Mouse (Mus musculus): ENCODE data around the gene Rpusd3. TPM values are rescaled to one million over a fixed set of nuclear protein-coding genes. Genes with fewer than 3 reads are reported as not detected.

Gene Rpusd3
- polyA plus RNA-seq, 1 experiment from 2014 or later: 24.6 TPM

GRCm38 (mm10) chr6:113384351-113384927, 34.7 kb downstream of the Rpusd3 start:
- Histone ChIP-seq H3K27ac (replicated peaks) (0 out of 2 replicates have a peak overlapping the region, but pooled peaks have one; percentile 46), H3K36me3 (peaks cover 83% of the 10 kb centered on the region), H3K4me1 (peaks cover 12% of the 10 kb centered on the region; the same call in 1 of the 2 replicates), H3K27me3 (replicated peaks) (no peaks in the 10 kb centered on the region), H3K4me2 (no peak overlapping the region), H3K9me3 (replicated peaks) (no peaks in the 10 kb centered on the region), H3K4me3 (replicated peaks) (no peak overlapping the region), H3K9ac (replicated peaks) (no peak overlapping the region)
- 78% methylated on average over 8 of the region's 8 CpGs for whole genome bisulfite sequencing
- peak; percentile 55 for ATAC-seq (ENCODE audit: low FRiP score)

- no peak for ATAC-seq (ENCODE audit: low FRiP score)
- 94% methylated on average over 11 of the region's 11 CpGs for WGBS
These were observed 38.7 kb downstream of the Rpusd3 start for GRCm38 (mm10) chr6:113380480-113380879.

GRCm38 (mm10) chr6:113379246-113379645, 39.9 kb downstream of the Rpusd3 start:
- WGBS: 92% methylated on average over 6 of the region's 6 CpGs
- Histone ChIP-seq H3K36me3 (peaks cover 53% of the 10 kb centered on the region), H3K4me3 (replicated peaks) (0 out of 2 replicates have a peak overlapping the region, but pooled peaks have one; percentile 100), H3K4me1 (peaks cover 31% of the 10 kb centered on the region), H3K27ac (replicated peaks) (no peak overlapping the region), H3K9ac (replicated peaks) (no peak overlapping the region; the same call in 1 of the 2 replicates), H3K27me3 (replicated peaks) (no peaks in the 10 kb centered on the region), H3K9me3 (replicated peaks) (no peaks in the 10 kb centered on the region), H3K4me2 (peak overlapping the region; percentile 72)
- ATAC-seq (ENCODE audit: low FRiP score): no peak

More at GRCm38 (mm10) chr6:113380480-113380879, 38.7 kb downstream of the Rpusd3 start:
- no peaks in the 10 kb centered on the region for H3K27me3 ChIP-seq (replicated peaks)
- H3K4me1 ChIP-seq: peaks cover 35% of the 10 kb centered on the region
- H3K27ac ChIP-seq (replicated peaks): no peak overlapping the region
- no peak overlapping the region for H3K4me2 ChIP-seq
- H3K4me3 ChIP-seq (replicated peaks): no peak overlapping the region
- peaks cover 53% of the 10 kb centered on the region for H3K36me3 ChIP-seq
- no peaks in the 10 kb centered on the region for H3K9me3 ChIP-seq (replicated peaks)
- no peak overlapping the region for H3K9ac ChIP-seq (replicated peaks)

- peaks cover 54% of the 10 kb centered on the region for H3K36me3 ChIP-seq
- WGBS: 1% methylated on average over 61 of the region's 61 CpGs
- peak; percentile 96 for ATAC-seq (ENCODE audit: low FRiP score)
- peak within 1 kb of the TSS; percentile 100 for H3K4me3 ChIP-seq (replicated peaks)
- peak within 1 kb of the TSS; percentile 98 for H3K27ac ChIP-seq (replicated peaks)
- no peaks in the 10 kb centered on the region for H3K9me3 ChIP-seq (replicated peaks)
- H3K4me1 ChIP-seq: peaks cover 31% of the 10 kb centered on the region
- peak within 1 kb of the TSS; percentile 72 for H3K4me2 ChIP-seq
- peak within 1 kb of the TSS; percentile 98 for H3K9ac ChIP-seq (replicated peaks)
- H3K27me3 ChIP-seq (replicated peaks): no peaks in the 10 kb centered on the region
These were observed 41.4 kb downstream of the Rpusd3 start, which contains the start of the genes Tada3 and Arpc4 for GRCm38 (mm10) chr6:113377496-113378385. TSS of gene Tada3 (minus strand) at chr6:113377883. TSS of gene Arpc4 (plus strand) at chr6:113378115.

DNA sequence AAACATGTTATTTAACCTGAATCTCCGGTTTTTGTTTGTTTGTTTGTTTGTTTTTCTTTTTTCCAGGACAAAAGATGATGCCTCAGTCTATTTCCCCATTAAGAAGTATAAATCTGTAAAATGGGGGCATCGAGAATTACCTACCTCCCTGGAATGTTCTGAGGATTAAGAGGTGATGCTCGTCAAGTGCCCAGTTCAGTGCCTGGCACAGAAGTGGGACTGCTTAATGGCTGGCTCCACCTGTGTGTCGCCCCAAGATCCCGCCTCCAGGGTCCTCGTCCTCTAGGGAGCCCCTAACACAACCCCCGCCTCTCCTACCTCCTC, 42.0 kb downstream of the Rpusd3 start:
- Histone ChIP-seq H3K9ac (replicated peaks) (peak overlapping the region; percentile 98), H3K36me3 (peaks cover 55% of the 10 kb centered on the region), H3K4me2 (peak overlapping the region; percentile 72), H3K27me3 (replicated peaks) (no peaks in the 10 kb centered on the region), H3K4me3 (replicated peaks) (peak overlapping the region; percentile 100), H3K4me1 (peaks cover 31% of the 10 kb centered on the region), H3K27ac (replicated peaks) (peak overlapping the region; percentile 98), H3K9me3 (replicated peaks) (no peaks in the 10 kb centered on the region)
- ATAC-seq (ENCODE audit: low FRiP score): no peak
- WGBS: 8% methylated on average over 7 of the region's 7 CpGs

DNA sequence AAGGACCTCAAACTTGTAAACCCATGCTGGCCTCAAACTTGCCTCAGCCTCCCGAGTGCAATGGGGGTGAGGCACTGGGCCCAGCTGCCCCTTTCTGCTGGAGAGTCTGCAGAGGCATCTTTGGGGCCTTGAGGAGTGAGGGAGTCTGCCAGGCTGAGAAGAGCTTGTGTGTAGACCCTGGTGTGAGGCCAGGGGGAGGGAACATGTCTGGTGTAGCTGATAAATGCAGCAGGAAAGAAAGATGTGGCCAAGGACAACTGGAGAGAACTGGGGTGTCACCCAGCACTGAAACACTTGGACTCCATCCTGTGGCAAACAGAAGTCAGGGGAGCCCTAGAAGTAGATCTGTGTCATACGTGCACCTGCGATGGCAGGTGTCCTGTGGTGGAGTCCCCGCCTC, 45.6 kb downstream of the Rpusd3 start:
- H3K27ac ChIP-seq (replicated peaks): no peak overlapping the region
- H3K36me3 ChIP-seq: peaks cover 73% of the 10 kb centered on the region
- no peaks in the 10 kb centered on the region for H3K9me3 ChIP-seq (replicated peaks)
- H3K9ac ChIP-seq (replicated peaks): no peak overlapping the region
- no peak overlapping the region for H3K4me2 ChIP-seq
- H3K4me3 ChIP-seq (replicated peaks): no peak overlapping the region
- ATAC-seq (ENCODE audit: low FRiP score): no peak
- 91% methylated on average over 4 of the region's 4 CpGs for WGBS
- H3K4me1 ChIP-seq: peaks cover 17% of the 10 kb centered on the region
- no peaks in the 10 kb centered on the region for H3K27me3 ChIP-seq (replicated peaks)

DNA sequence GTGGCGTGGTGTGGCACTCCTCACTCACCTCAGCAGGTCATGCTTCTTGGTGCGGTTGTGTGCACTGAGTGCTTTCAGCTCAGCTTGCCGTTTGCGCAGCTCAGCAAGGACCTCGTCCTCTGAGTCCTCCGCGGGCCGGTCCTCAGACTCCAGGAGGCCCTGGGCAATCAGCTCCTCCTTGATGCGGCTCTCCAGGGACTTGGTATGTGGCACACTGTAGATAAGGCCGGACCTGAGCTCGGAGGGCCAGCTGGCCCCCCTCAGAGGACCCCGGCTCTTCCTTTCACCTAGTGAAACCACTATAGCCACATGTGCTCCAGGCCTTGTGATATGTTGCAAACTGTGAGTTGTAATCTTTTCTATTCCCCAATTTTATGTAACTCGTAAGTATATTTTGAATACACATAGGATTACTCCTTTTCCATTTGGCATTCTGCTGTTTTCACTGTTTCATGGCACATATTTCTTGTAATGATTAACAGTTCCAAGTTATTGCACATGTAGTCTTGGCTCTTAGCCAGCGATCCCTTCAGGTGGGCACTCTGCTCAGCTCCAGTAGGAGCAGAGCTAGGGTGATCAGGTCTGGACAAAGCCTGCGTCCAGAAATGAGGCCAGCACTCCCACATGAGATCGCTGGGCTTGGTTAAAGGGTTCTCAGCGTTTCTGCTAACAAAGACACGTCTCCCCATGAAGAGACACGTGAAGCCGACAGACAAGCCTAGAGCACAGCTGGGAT, 48.8 kb downstream of the Rpusd3 start:
- no peak overlapping the region for H3K4me2 ChIP-seq
- H3K4me1 ChIP-seq: no peaks in the 10 kb centered on the region
- no peak for ATAC-seq (ENCODE audit: low FRiP score)
- H3K4me3 ChIP-seq (replicated peaks): no peak overlapping the region
- WGBS: 93% methylated on average over 20 of the region's 20 CpGs
- no peak overlapping the region for H3K9ac ChIP-seq (replicated peaks)
- peaks cover 86% of the 10 kb centered on the region for H3K36me3 ChIP-seq
- no peaks in the 10 kb centered on the region for H3K27me3 ChIP-seq (replicated peaks)
- H3K9me3 ChIP-seq (replicated peaks): no peaks in the 10 kb centered on the region
- no peak overlapping the region for H3K27ac ChIP-seq (replicated peaks)

DNA sequence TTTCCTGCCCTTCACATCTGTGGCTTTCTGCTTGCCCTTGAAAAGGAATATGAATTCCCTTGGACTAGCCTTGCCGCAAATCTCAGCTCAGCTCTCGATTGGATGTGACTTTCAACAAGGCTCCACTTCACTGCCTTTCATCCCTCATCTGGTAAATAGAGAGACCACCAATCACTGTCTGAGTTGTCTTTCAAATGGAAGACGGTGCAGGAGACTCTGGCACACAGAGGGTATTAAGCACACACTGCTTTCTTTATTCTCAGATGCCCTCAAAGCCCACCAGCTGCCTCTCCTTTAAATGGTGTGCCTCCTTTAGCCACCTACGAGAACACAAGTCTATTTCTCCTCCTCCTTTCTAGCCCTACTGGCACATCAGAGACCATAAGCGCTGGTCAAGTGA, 50.6 kb downstream of the Rpusd3 start:
- Histone ChIP-seq H3K36me3 (peaks cover 69% of the 10 kb centered on the region), H3K4me1 (no peaks in the 10 kb centered on the region), H3K27ac (replicated peaks) (peak overlapping the region; percentile 33; the same call in 1 of the 2 replicates), H3K4me2 (no peak overlapping the region), H3K9ac (replicated peaks) (no peak overlapping the region), H3K9me3 (replicated peaks) (no peaks in the 10 kb centered on the region), H3K4me3 (replicated peaks) (no peak overlapping the region), H3K27me3 (replicated peaks) (no peaks in the 10 kb centered on the region)
- 67% methylated on average over 5 of the region's 5 CpGs for WGBS
- peak; percentile 35; the same call in 1 of the 2 replicates for ATAC-seq (ENCODE audit: low FRiP score)

DNA sequence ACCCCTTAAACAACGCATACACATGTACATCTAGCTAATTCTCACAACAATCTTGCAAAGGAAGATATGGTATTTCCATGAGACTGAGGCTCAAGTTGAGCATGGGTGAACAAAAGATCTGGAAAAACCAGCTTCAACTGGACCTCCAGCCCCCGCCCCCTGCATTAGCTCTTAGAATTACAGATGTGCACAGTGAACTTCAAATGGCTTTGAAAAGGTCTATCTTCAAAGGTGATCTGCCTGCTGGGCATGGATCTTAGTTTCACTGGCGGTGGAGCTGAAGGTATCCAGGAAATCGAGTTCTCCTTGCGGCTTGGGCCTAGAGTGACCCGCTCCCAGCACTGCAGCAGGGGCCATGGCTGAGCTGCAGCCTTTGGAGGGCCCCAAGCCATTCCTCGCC, 51.0 kb downstream of the Rpusd3 start:
- peaks cover 64% of the 10 kb centered on the region for H3K36me3 ChIP-seq
- no peaks in the 10 kb centered on the region for H3K27me3 ChIP-seq (replicated peaks)
- no peak overlapping the region for H3K9ac ChIP-seq (replicated peaks)
- WGBS: 88% methylated on average over 7 of the region's 7 CpGs
- no peak overlapping the region for H3K4me3 ChIP-seq (replicated peaks)
- peak overlapping the region; percentile 33; the same call in 1 of the 2 replicates for H3K27ac ChIP-seq (replicated peaks)
- H3K9me3 ChIP-seq (replicated peaks): no peaks in the 10 kb centered on the region
- H3K4me2 ChIP-seq: no peak overlapping the region
- no peaks in the 10 kb centered on the region for H3K4me1 ChIP-seq
- no peak for ATAC-seq (ENCODE audit: low FRiP score)

DNA sequence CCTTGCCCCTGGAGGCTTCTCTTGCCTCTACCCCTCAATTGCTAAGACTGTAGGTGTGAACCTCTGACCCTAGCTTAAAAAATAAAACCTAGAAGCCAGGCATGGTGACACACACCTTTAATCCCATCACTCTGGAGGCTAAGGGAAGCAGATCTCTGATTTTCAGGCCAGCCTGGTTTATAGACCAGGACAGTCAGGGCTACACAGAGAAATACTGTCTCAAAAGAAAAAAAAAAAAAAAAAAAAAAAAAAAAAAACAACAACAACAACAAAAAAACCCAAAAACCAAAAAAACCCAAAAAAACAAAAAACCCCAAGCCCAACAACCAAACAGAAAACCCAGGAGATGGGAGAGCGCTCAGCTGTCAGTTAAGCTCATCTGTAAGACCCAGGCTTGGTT, 51.6 kb downstream of the Rpusd3 start:
- H3K9me3 ChIP-seq (replicated peaks): no peaks in the 10 kb centered on the region

DNA sequence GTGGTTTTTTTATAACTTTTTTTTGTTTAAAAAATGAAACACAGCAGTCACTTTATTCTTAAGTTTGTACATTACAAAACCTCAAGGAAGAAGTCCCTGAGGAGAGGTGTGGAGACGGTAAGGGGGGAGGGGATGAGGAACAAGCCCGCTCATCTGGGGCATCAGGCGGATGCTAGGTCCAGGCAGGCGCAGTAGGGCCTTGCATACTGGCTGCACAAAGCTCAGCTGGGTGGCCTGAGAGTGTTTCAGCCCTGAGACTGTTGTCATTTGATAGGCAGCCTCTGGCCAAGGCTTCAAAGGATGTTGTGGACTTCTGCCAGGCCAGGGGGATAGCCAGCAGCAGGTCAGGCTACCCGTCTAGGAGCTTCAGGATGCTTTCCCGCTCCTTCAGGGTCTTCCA, 52.5 kb downstream of the Rpusd3 start:
- Histone ChIP-seq H3K27ac (replicated peaks) (no peak overlapping the region), H3K4me1 (no peaks in the 10 kb centered on the region), H3K9ac (replicated peaks) (no peak overlapping the region), H3K27me3 (replicated peaks) (no peaks in the 10 kb centered on the region), H3K4me2 (no peak overlapping the region), H3K9me3 (replicated peaks) (no peaks in the 10 kb centered on the region), H3K36me3 (peaks cover 50% of the 10 kb centered on the region), H3K4me3 (replicated peaks) (no peak overlapping the region)
- no peak for ATAC-seq (ENCODE audit: low FRiP score)
- WGBS: 95% methylated on average over 6 of the region's 6 CpGs

More for the DNA sequence above, 51.6 kb downstream of the Rpusd3 start:
- H3K9ac ChIP-seq (replicated peaks): no peak overlapping the region
- no peaks in the 10 kb centered on the region for H3K27me3 ChIP-seq (replicated peaks)
- no peak overlapping the region for H3K27ac ChIP-seq (replicated peaks)
- no peak for ATAC-seq (ENCODE audit: low FRiP score)
- 100% methylated on average over 1 of the region's 1 CpGs for WGBS
- H3K4me3 ChIP-seq (replicated peaks): no peak overlapping the region
- no peaks in the 10 kb centered on the region for H3K4me1 ChIP-seq
- H3K36me3 ChIP-seq: peaks cover 58% of the 10 kb centered on the region
- H3K4me2 ChIP-seq: no peak overlapping the region
